Mouse (Mus musculus) cerebellum, adult 11-12 months (tissue): ENCODE results near the gene Mnat1.
A peak's percentile ranks its signal among the peaks of the same experiment; 100 is the strongest.

Experiments used
- DNase-seq: peaks from one replicate; pipeline ENCODE4 v3.0.0; 2022

Gene Mnat1

DNA sequence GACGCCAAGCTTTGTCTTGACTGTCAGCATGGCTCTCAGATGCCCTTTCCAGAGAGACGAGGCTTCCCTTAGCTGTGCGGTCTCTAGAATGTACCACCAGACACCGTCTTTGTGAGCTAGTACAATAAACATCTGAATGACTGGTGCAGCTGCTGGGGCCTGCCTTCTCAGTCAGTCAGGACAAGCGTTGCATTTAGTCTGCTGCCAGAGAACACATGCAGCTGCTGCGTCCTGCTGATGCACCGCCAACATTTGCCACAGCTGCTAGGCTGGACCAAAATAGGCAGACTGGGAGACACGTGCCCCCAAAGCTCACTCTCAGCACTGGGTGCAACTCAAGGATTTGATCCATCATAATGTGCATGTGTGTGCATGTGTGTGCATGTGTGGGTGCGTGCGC is 118.4 kb downstream of the Mnat1 start:
- DNase-seq: peak; percentile 11

DNA sequence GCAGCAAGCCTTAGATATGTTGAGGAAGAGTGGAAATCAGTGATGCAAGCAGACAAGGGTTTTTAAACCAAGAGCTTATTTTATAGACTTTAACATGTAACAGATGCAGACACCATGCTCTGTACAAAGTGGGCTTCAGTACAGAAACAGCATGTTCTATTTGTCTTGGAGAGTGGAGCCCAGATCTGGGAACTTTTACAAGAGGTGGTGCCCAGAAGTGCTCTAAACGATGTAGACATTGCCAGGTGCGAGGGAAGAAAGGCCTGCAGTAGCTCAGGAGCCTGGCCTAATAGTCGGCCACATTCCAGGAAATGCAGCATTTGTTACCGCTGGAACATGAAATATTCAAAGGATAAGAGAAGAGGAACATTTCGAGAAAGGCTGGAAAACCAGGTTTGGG is 122.2 kb downstream of the Mnat1 start:
- no peak for DNase-seq

DNA sequence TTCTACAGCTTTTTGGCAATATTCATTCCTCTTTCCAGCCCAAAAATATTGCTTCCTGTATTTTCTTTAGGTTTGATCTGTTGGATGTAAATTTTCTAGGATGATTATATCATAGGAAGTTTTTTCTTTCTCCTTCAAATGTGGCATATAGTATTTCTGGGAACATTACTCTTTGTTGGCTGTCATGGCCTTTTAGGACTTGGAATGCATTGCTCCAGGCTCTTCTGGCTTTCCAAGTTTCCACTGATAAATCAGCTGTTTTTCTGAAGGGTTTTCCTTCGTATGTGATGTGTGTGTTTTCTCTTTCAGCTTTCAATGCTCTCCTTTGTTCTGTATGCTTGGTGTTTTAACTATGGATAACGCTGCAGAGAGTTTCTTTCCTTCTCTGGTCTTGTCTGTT is 131.5 kb downstream of the Mnat1 start:
- DNase-seq: no peak

DNA sequence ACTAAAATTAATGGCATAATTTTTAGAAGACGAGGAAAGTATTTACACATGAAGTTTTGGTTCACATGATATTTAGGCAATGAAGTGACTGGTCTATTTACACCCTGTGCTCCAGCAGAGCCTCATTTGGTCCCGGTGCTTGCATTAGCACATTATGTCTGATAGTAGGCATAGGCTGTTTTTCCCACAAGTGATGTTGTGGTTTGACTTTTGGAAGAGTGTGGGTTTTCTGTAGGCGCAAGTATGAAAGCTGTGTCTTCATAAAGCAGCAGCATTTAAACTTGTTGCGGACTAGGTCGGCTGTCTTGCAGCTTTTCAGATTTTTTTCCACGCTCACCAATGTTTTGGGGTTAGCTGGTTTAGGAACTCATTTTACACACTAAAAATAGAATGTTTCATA is 135.8 kb downstream of the Mnat1 start:
- no peak for DNase-seq

DNA sequence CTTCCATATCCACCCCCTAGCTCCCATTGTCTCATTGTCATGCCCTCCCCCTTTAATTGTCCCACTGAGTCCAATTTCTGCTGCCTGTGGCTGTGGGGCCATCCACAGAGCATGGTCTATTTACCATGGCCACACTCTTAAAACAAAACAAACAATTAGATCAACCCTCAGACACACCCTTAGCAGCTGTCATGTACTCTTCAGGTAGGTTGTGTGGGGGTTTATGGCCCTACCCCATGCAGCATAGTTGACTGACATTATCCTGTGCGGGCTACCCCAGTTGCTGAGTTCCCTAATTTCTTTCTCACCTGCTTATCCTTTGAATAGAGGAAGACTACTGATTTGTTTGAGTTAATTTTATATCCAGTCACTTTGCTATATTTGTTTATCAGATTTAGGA is 136.8 kb downstream of the Mnat1 start:
- no peak for DNase-seq

DNA sequence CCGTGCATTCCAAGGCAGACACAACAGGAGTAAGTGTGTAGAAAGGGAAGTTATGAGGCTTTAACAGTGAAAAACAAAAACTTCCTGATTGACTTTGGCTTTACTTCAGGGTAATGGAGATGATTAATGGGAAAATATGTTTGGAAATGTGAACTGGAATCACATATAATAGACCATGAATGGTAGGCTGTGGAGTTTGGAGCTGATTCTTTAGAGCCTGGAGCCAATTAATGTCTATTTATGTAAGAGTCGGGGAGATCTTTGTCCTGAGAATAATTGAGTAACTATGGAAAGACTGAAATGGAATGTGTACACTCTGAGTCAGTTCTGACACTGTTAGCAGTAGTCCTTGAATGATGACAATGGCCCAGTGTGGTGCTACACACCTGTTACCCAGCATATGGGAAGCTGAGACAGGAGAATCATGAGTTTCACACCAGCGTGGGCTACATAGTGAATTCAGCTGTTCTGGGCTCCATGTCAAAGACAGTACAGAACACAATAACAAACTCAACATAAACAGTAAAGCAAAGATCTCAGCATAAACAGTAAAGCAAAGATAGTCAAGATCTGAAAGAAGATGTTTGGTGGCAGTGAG is 142.0 kb downstream of the Mnat1 start:
- DNase-seq: no peak

DNA sequence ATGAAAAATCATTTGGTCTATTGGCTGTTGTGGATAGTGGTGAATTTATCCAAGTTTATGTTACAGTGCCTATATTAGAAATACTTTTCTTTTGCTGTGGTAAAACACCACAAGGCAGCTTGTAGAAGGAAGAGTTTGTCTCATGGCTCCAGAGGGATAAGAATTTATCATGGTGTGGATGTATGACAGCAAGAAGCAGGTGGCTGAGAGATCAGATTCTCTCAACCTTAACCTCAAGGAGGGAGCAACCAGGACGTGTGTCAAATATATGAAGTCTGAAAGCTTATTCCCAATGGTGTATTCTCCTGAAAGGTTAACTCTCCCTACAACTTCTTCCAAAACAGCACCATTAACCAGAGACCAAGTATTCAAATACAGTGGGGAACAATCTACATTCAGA is 143.1 kb downstream of the Mnat1 start:
- DNase-seq: no peak

DNA sequence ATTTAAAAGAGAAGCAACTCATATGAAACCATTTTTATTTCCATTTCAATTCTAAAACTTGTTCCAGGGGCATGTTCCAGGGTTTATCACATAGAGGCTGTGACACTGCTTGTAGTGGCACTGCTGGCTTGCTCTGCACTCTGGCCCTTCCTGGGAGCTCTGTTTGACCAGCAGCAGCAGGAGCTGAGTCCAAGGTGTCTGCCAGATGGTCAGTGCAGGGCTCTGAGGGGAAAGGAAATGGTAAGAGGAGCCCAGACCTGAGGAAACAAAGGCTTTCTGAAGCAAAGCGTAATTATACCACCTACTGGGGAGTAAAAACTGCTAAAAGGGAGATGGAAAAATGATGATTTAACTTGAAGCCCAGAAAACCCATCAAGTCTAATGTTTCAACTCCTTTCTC is 145.0 kb downstream of the Mnat1 start:
- DNase-seq: no peak

DNA sequence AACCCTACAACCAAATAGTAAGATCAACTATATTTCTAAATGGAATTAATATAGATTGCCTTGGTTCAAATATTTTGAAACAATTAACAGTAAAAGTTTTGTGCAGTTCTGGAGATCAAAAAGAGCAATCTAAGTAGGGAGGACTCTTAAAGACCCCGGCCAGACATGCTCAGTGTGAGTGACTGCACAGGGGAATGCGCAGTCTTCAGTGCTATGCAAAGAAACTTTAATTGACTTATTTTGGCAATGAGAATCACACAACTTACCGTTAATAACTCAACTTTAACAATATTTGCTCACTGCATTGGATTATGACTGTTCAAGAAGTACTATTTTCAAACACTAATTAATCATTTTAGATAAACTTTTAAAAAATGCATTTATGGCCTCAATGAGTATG is 146.0 kb downstream of the Mnat1 start:
- no peak for DNase-seq

DNA sequence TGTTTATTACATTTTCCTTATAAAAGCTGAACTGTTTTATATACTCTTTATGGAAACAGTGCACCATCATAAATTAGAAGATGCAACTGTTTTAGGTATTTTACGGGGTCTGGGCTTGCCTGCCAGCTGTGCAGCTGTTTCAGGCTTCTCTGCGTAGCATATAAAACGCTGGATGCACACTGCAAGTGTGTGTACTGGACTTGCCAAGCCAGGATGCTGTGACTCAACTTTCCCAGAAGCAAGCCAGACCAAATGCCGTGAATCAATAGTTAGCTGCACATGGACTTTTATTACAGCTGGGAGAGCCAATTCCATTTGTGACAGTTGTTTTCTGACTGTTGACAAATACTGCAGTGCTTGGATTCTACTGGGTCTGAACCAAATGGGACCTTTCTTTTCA is 146.4 kb downstream of the Mnat1 start:
- DNase-seq: no peak

DNA sequence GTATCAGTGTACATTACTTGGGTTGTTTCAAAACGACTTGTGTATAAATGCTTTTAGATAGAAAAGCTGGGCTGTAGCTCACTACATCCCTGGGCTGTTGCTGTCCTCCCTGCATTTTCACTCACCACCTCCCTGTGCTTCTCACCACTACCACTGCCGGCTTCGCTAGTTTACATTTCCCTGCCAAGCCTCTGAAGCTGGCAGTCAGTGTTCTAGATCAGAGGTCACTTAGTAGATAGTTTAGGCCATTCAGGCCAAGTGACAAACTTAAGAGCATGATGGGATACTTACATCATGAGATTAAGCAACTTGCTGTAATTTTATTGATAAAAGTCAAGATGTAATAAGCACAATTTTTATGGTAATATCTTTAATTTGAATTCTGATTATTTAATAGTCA is 151.4 kb downstream of the Mnat1 start:
- DNase-seq: no peak

DNA sequence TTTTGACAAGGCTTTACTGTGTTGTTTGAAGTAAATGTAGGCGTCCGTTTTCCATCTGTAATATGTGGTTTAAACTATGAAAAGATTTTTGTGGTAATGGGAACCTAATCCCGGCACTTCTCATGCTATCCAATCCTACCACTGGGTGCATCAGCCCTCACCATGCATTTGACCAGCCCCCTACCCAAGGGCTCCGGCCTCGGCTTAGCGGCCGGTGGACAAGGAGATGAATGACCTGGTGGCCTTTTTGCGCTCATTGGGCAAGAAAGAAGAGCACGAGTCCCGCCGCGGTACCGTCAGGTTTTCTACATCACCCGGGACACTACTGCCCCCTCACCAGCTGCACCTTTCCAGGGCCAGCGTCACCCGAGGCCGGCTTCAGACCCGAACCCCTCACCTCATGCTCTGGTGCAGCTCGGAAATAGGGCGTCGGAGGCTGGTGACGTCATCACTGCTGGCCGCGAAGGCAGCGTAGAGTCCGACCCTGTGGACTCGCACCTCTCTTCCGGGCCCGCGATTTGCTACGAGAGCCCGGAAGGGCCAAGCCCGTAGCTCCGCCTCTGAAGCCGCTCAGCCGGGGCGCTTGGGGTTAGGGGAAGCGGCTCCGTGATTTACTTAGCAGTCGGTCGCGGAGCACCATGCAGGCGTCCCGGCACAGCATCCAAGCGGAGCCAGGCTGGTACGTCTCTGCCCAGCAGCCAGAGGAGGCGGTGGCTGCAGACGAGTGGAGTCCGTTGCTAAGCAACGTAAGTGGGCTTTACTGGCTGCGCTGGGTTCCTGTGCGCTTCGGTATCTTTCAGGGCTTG is 163.0 kb downstream of the Mnat1 start, which contains the start of the genes Trmt5 and Slc38a6:
Trmt5 (minus strand) TSS at position 424 of the 806 bp plus-strand sequence.
Slc38a6 (plus strand) TSS at position 493 of the 806 bp plus-strand sequence.
- peak; percentile 92 for DNase-seq

DNA sequence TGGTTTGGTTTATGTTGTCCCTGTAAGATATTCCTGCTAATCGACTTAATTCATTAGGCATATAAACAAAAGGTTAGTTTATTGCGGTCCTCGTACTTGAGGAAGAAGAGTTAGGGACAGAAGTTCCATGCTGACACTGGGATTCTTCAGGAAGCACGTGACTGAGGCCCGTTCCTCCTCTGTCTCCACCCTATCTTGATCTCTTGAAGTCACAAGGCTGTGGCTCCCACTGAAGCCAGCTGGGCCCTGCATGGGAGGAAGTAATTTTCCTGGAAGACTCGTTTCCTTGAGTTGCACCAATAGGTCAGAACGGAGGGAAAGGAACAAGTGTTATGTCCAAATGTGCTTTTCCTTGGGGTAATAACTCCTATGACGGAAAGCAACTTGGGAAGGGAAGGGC is 164.1 kb downstream of the Mnat1 start:
- no peak for DNase-seq

DNA sequence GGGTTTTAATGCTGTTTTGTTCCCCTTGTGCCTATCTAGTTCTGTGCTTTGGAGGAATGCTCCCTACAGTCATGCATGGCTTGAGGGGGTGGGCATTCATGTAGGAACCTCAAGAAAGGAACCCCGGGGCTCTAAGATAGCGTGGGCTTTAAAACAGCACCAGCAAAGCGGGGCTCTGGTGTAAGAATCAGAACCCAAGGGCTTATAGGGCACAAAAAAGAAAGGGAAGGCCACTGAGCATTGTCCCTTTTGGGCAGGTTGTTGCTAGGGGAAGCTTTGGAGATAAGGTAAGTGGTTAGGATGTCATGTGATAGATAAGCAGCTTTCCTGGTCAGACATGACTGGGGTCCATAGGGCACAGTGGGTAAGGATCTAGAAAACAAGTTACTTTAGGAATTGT is 165.1 kb downstream of the Mnat1 start:
- no peak for DNase-seq

DNA sequence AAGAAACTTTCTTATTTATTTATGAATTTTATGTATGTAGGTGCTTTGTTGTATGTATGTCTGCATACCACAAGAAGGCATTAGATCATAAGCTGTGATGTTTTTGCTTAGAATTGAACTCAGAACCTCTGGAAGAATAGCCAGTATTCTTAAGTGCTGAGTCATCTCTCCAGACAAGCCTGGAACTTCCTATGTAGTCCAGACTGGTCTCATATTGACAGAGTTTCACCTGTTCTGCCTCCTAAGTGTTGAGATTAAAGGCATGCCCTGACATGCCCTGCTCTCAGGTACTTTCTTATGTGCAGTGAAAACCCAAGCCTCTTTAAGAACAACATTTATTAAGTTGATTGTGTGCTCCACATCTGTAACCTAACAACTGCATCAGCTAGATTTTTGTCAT is 171.4 kb downstream of the Mnat1 start:
- no peak for DNase-seq

DNA sequence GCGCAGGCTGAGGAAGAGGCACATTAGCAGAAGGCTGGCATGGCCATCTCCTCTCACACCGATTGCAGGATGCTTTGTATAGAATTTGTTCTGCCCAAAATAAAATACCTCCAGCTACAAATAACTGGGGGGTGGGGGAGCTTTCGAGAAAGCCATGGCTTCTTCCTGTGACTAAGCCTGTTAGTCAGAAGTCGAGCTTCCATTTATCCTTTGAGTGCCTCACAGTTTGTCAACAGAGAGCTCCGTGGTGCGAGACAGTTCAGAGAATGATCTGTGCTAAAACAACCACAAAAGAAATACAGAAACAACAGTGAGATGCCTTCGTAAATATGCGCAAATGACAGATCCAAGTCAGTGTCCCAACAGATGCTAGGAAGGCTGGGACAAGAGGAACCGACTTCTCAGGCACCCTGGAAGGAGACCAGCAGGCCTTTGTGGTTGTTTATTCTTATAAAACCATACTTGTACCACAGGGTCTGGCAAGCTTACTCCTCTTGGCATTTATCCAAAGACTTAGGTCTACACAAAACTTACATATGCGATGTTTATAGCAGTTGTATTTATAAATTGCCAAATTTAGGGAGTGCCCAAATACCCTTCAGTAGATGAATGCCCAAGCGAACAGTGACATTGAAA is 172.1 kb downstream of the Mnat1 start:
- no peak for DNase-seq

DNA sequence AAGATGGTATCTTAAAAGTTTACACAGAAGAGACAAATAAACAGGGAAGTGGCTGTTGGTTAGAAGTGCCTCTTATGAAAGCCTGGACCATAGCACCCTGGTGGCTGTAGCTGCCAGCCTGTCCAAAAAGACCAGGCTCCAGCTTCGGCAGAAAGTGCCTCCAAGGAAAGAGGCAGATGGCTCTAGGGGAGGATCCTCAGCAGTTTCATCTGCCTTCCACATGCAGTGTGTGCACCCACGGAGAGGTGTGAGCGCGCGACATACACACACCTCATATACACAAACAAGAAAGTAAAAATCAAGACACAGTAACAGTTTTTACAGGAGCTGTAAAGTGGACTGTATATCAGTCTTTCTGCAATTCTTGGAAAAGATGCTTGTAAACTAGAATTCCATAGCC is 175.1 kb downstream of the Mnat1 start:
- no peak for DNase-seq

DNA sequence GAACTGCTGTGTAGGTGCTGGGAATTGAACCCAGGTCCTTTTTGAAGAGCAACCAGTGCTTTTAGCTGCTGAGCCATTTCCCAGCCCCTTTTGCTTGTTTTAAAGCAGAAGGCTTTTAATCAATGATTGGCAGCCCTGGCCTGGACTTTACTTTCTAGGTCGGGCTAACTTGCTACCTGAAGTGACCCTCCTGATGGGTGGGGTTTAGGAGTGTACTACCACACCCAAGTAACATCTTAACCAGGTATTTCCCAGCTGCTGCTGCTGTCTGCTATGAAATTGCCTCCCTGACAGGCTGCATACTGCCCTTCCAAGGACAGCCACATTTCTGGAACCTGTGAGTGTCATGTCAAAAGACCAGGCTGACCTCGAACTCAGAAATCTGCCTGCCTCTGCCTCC is 177.0 kb downstream of the Mnat1 start:
- no peak for DNase-seq

DNA sequence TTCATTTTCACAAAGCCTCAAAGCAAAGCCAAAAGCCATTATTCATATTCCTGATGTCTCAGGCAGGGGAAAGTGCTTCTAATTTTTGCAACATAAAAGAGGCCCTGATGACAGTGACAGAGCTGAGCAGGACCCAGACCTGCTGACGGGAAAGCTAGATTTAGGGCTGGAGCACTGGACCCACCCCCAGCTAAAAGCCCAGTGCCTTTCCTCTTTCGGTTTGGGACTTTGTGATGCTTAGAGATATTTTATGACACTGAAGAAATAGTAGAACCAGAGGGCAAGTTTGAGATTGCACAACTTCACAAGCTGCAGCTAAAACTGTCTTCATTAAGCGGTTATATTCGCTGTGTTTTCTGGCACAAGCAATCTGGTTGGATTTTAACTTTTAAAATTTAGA is 181.1 kb downstream of the Mnat1 start:
- DNase-seq: no peak

DNA sequence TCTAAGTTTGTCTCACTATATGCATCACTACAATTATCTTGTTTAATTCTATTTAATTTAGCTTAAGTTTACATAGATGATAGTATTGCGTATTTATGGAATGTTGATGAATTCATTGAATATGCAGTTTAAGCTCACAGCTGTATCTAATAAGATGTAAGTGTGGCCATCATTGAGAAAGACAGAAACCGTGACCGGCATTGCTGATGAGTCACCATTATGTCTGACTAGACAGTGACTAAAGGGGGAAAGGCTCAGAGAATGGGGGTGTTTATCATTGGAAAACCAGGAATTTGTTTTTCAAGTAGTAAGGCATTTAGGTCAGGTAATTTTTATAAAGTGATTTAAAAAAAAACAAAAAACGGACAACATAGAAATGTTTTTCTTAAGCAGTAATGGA is 184.2 kb downstream of the Mnat1 start:
- no peak for DNase-seq

DNA sequence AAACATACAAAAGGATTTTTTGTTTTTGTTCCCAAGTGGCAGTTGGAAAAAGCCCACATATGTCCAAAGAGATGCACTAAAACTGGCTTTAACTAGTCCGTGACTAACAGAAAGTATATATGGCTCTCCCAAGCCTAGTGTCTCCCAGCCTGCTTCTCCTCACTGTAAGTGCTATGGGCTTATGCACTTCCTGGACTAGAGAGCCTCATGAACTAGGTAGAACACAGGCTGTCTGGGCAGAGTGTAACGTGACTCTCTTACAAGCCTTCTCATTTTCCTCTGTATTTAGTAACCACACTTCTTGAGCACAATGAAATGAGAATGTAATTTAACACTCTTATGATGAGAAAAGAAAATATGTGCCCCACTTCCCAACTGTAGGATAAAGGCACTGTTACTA is 185.2 kb downstream of the Mnat1 start:
- no peak for DNase-seq

DNA sequence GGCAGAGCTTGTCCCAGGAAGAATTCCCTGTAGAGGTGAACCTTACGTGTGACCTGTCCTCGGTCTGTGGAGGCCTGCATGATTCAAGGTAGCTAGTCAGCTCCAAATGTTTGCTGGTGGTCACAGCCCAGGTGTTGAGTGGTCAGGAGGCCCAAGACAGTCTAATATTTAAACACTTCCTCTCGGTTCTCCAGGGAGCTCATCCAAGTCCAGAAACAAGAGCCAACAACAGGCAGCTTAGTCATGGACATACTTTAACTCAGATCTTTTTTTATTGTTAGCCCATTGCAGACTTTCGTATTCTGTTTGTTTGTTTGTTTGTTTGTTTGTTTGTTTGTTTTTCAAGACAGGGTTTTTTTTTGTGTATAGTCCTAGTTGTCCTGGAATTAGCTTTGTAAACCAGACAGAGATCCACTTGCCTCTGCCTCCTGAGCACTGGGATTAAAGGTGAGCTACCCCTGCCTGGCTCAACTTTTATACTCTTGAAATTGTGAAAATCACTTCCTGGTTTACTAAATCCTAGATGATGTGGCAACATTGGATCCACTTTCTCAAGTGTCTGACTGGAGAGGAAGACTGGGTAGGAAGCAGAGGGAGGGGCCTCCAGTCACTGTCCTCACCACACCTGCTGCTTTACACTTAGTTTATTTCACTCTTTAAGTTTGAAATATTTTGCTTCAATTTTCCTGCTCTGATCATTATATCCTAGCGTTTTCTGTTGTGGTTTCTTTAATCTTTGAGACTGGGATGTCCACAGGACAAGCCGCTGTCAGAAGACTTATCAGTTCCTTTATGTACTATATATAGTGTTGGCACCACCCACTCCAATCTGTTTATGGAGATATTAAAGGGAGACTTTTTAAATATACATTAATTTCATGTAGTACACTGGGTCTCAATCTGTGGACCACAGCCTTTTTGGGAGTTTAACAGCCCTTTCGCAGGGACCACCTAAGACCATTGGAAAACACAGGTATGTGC is 194.5 kb downstream of the Mnat1 start:
- no peak for DNase-seq
